Mouse (Mus musculus) urinary bladder, adult 18-20 months (tissue): ENCODE data around the gene Olfr1338.
"Not testable (repeated sequence)": the region's sequence is repeated elsewhere in the genome, so short reads cannot be mapped to it uniquely, and the experiment has no call there.

ENCODE experiments used
- DNase-seq, 2 experiments: peaks; one replicate each; pipeline ENCODE4 v3.0.0; 2022; ENCODE audit warnings: low spot score in 2 of 2, mixed read lengths in 2 of 2

Olfr1338 gene

DNA sequence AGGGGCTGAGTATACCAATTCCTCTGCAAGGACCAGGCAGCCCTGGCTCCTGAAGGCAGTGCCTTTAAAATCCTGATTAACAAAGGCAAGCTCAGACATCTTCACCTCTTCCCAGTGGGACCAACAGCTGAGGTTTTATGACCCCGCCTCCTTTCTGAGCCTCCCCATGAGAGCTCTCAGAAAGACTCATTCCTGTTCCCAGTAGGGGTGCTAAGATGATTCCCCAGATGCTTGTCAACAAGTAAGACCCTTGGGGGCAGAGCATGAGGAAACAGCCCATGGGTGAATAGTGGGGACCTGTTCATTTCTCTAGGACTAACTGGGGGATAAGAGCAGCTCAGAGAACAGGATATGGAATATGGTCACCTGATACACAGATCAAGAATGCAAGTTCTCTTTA is at the start of gene Olfr1338:
Olfr1338 (minus strand) TSS at position 101 of the 400 bp plus-strand sequence.
- DNase-seq: no peak

DNA sequence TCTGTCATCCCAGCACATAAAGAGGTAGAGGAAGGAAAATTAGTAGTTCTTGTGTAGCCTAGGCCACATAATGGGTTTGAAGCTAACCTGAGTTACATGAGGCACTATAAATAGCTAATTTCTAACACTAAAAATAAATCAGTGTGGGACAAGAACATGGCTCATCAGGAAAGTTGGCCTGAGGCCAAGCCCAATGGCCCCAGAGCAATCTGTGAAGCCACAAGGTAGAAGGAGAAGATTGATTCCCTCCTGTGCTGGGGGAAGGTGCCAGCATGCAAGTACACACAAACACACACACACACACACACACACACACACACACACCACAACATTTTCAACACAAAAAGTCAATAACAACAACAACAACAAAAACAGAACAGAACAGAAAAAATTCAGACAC is 34.3 kb upstream of the Olfr1338 start:
- not testable (repeated sequence) for DNase-seq

DNA sequence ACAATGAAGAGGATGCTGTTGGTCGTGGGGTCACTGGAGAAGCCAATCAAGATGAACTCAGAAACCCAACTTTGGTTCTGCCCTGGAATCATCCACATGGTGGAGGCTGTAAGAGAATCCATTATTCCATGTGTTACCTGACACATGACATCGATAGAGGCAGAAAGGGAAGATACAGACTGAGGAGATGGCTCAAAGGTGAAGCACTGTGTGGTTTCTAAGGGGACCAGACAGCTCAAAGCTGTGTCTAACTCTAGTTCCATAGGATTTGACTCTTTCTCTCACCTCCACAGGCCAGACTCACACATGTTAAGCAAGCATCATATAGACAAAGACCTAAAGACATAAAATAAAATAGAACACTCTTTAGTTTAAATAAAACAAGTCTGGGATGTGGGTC is 23.9 kb upstream of the Olfr1338 start, which contains the start of gene Olfr1337:
Olfr1337 (minus strand) TSS at position 101 of the 400 bp plus-strand sequence.
- no peak for DNase-seq

DNA sequence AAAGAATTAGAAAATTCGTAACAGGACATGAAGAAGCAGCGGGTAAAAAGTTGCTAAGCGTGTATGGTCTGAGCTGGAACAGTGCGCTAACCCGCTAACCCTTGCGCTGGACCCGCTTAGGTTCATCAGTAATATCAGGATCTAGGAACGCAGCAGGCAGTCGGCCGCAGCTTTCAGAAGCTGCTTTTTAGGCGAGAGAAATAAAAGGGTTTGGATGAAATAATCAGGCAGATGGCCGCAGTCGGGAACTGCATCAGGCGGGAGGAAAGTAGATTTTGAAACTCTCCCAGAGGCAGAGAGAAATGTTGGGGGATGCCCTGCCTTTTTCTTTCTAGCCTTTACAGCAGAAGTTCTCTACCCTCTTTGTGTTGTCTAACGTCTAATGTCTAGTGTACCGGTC is 16.7 kb downstream of the Olfr1338 start:
- no peak for DNase-seq

DNA sequence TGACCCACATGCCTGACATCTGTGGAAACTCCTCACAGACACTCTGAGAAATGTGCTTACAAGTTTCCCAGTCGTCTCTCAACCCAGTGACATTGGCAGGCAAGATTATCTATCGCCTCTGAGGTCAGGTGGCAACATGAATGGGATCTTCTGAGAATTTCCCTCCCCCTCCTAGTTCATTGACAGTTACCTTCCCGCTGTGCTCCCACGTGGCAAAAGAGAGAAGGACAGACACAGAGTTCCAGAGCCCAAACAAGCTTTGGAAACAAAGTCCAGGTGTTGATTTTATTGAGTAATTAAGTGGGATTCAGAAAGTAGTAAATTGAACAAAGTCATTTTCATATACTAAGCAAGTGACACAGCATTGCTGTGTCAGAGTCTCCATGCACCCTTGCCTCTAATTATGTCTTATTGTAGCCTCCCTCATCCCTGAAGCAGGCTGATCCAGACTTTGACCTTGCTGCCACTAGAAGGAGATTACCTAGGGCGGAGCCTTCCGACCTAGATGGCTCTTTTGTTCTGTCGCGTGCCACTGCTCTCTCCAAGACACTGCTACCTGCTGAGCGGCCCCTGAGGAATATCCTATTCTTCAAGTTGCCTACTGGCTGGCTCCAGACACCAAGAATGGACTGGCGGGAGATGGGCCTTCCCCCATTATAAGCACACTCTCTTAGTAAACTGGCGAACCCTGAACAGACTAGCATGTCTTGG is 17.4 kb downstream of the Olfr1338 start:
- DNase-seq: no peak

DNA sequence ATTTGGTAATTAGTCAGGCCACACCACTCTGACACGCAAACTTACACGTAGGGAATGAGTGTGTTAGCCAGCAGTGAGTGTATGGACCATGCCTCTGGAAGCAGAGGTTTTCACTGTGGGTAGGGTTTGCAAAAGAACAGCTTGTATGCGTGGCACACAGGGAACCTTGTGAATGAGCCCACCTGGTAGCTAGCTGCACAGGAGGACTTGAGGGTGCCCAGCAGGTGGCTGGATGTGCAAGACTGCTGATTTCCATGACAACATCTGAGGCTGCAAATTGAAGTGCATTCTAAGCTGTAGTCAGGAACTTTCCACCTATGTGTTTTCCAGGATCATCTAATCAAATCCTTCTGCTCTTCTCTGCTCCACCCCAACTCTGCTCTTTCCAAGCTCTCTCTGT is 19.0 kb downstream of the Olfr1338 start:
- DNase-seq: no peak

DNA sequence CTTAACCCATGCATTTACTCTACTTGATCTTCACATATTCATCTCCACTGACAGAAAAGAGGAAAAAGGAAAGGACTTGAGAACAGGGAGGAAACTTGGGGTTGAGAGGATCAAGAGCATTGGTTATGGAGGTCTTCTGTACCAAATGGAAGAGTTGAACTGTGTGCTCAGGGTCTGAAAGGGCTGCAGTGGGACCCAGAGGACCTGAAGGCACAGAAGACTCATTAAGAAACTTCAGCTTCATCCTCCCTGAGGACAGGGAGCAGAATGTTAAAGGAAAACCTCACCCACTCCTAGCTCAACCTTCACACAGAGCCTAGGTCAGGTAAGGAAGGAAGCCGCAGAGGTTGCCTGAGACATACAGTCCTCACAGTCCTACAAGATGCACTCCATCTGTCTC is 26.7 kb downstream of the Olfr1338 start, which contains the start of gene Olfr1339:
Olfr1339 (plus strand) TSS at position 301 of the 400 bp plus-strand sequence.
- no peak for DNase-seq

DNA sequence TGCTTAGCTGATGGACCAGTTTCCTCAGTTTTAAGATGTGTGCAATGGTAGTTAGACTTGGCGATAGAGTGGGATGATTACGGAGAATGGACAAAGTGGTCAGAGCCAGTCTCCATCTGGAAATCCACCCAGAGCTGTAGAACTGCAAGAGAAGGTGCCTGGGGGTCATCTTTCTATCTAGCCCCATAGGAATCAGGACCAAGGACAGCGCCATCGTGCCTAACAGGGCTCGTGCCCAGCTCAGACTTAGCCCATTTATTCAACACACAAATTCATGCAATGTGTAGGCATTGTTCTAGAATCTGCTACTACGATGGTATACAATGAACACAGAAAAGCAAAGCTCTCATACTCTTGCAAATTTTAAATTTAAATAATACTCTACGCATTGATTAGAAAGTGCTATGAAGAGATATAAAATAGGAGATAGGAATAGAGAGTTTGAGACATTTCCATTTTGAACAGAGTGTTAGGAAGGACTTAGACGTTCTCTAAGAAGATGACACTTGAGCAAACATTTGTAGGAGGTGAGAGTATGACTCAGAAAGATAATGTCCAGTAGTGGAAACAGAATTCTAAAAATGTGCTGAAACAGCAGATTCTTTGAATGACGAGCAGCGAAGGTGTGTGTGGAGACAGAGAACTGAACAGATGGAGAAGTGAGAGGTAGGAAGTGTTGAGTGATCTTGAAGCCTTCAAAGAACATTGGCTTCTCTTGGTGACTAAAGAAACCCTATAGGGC is 36.6 kb downstream of the Olfr1338 start:
- no peak for DNase-seq

DNA sequence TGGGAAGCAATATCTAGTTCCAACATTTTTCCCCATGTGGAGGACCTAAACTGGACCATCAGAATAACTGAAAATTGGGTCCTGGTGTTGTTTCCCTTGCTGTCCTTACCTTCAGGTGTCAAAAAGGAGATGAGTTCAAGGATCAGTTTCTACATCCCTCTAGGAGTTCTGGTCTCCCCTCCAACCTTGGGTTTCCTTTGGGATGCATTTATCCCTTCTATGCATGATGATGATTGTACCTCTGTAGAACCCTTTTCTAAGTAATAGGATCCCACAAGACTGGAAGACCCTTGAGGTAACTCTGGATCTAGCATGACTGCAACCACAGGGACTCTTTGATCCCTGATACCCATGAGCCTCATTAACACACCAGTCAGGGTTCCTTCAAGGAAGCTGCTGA is 38.7 kb downstream of the Olfr1338 start, which contains the start of gene Olfr1340:
Olfr1340 (plus strand) TSS at position 301 of the 400 bp plus-strand sequence.
- no peak for DNase-seq

DNA sequence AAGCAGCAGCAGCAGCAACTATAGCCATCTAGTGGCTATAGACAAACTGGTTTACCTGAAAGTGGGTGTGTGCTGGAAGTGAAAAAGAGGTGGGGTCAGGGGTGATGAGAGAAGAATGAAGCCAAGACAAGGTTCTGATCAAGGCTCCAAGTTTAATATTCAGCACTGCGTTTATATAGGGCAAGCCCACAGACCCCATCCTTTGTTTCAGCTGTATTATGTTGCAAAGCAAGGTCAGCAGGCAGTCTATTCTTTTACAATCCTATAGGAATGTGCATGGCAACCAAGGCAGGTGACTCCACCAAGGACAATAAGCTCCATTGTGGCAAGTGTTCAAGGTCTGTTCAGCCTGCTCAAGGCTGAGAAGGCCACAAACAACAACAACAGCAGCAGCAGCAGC is 46.9 kb downstream of the Olfr1338 start:
- no peak for DNase-seq

DNA sequence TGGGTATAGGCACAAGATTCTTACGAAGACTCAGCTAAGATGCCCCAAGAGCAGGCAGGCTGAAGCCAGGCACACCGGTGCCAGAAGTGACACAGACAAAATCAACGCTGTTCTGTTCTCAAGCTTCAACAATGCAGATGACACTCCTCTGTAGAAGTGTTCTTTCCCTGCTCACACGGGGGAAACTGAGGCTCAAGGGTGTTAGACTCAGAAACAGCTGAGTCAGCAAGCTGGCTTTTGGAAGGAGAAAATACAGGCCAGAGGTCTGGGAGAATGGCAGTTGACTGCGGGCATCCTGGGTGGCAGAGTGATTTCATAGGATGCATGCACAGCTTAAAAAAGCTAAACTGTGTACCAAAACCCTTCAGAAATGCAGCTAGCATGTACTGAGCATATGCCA is 50.5 kb downstream of the Olfr1338 start:
- no peak for DNase-seq

DNA sequence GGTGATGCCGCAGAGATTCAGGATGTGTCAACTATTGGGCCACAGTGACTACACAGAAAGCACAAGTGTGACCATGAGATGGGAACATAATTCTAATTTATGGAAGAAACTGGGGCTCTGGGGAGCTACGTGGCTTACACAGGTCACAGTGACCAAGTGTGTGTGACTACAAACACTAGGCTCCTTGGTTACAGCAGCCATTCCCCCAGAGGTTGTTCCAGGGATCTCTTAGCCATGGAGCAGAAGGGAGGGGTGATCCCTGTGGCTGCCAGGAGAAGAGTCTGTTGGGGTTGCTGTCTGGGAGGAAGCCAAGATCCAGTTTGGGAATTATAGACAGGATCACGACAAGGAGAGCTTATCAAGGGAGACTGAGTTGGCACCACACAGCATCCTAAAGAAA is 55.3 kb downstream of the Olfr1338 start, which contains the start of gene Olfr1341:
Olfr1341 (plus strand) TSS at position 301 of the 400 bp plus-strand sequence.
- no peak for DNase-seq
